Mouse (Mus musculus) cerebellum, adult 11 months (tissue): ENCODE measurements around the gene Steap3.

ENCODE experiments used
- DNase-seq: peaks from one replicate; pipeline ENCODE4 v3.0.0; 2022

The Steap3 gene

DNA sequence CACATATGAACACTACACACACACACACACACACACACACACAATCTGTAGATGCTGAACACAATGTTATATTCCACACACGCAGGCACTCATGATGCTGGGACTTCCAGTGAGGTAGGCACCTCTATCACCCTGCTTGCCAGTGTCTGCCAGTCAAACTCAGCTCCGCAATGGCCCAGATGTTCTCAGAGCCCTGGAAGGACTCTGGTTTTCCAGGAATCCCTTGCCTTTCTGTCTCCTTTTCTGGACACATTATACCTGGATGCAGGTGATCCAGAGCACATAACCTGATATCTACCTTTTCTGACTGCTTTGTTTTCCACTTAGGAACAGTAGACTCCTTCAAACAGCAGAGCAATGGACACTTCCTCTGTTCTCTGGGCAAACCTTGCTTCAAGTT, 75.8 kb downstream of the Steap3 start:
- DNase-seq = no peak

DNA sequence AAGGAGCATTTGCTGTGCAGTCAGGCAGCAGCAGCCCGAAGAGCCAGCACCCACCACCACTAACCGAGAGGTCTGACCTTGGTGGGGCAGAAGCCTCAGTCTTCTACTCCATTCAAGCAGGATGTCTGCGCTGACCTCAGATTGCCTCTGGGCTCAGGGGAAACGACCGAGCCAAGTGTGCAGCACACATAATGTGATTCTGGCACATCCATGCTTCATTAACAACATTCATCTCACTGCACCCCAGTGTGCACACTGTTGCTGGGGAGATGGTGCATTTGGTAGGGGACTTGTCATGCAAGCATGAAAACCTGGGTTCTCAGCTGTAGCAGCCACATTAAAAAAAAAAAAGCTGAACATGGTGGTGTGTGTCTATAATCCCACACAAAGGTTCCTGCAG, 76.6 kb downstream of the Steap3 start:
- DNase-seq = no peak

DNA sequence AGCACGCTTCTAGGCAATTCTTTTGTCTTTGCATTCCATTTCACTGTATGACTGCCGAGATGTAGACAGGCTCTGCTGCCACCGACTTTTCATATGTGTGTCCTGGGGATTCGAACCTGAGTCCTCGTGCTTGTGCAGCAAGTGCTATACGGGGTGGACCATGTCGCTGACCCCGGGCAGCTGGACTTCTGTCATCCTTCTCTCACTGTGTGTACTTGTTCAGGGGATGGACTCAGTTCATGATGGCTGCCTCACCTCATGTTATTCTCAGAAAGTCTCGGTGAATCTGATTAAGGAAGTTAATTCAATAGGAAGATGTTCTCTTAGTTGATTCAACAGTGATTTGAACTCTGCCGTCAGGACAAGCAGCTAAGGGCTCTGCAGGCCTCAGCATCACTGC, 78.9 kb downstream of the Steap3 start:
- no peak for DNase-seq

DNA sequence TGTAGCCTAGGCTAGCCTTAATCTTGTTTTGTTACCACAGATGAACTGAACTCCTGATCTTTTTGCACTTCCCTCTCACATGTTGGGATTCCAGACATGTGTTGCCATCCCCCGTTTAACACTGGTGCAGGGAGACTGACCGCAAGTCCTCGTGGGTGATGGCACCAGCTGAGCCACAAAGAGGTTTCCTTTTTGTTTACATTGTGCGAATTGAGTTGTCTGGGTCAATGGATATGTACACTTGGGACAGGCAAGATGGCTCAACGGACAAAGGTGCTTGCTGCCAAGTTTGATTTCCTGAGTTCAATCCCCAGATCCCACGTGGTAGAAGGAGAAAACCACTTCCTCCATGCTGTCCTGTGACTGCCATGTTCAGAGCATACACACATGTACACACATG, 80.2 kb downstream of the Steap3 start:
- no peak for DNase-seq

DNA sequence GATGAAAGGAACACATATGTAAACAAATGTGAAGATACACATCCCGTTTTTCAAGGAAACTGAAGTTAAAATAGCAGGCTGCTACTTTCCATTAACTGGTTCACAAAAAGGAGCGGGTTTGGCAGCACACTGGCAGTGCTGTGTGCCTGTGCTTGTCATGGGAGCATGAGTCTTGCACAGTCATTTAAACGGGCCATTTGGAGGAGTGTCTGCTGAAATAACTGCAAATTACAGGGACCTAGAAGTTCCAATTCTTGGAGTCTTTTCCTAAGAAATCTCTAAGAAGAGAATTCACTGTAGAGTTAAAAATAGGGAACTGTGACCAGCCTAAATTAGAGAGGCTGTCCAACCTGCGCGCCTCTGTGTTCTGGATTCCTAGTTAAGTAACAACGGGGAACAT, 81.6 kb downstream of the Steap3 start:
- DNase-seq = no peak

DNA sequence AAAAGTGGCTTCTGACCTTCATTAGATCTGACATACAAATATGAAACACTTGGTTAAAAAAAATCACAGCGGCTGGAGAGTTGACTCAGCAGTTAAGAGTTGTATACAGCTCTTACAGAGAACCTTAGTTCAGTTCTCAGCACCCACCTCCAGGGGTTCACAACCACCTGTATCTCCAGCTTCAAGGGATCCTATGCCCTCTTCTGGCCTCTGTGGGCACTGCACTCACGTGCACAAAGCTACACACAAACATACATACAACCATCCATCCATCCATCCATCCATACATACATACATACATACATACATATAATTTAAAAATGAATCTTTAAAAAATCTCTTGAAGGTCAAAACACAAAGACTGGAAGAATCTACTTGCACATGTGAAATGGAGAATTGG, 82.2 kb downstream of the Steap3 start:
- no peak for DNase-seq

DNA sequence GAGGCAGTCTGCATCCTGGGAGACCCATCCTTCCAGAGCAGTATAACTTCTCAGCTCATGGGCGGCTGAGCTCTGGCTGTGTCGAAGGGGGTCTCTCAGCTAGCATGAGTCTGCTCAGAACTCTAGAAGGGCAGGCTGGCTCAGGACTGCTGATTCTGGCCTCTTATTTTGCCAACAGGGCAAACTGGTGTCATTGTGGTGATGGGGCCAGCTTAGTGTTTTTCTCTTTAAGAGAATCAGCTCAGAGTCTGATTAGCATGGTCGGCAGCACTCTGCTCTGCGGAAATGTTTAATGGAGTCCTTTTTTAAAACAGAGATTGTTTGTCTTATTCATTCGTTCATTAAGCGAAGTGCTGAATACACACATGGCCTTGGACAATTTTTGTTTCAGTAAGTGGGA, 83.3 kb downstream of the Steap3 start:
- DNase-seq = no peak

DNA sequence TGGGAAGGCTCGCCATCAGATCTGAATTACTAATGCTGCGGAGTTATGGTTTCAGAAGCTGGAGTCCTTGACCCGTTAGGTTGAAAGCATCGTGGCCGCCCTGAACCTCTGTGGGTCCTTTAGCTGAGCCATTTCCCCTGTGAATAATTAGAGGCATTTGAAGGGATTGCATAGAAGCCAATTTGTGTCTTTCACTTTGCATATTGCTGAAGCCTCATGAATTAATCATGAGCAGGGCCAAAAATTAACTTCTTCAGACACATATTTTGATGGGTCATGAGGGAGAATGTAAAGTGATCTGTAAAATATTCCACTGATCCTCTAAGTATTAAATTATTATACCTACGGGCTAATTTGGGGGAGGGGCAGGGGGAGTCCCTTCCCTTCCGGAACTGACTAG, 85.4 kb downstream of the Steap3 start:
- no peak for DNase-seq

DNA sequence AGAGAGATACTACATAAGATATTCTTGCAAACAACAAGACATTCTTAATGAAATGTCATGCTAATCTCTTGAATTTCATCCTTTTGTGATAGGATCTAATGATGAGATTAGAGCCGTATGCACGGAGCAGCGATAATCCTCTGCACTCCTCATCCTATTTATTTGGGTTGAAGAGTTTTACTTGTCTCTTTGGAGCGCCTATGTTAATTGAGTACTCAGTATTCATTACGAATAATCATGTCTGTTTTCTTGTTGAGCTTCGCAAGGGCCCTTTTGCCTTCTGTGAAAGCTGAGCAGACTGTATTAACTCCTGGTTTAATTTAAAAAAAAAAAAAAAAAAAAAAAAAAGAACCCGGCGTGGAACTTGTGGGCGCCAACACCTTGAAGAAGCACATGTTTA, 85.8 kb downstream of the Steap3 start:
- no peak for DNase-seq

DNA sequence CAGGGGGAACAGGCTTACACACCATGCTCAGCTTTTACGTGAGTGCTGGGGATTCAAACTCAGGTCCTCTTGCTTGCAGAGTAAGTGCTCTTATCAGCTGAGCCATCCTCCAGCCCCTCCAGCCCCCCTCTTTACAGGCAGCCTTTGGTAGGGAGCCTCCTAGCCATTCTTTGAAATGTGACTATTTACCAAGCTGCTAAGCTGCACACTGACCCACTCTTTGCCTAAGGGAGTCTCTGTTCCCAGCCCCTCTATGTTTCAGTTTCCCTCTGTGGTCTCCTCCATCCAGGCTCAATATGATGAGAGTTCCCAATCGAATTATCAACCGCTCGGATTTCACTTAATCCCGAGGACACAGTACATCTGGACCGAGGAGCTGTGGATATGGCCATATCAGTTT, 86.3 kb downstream of the Steap3 start:
- DNase-seq = no peak

DNA sequence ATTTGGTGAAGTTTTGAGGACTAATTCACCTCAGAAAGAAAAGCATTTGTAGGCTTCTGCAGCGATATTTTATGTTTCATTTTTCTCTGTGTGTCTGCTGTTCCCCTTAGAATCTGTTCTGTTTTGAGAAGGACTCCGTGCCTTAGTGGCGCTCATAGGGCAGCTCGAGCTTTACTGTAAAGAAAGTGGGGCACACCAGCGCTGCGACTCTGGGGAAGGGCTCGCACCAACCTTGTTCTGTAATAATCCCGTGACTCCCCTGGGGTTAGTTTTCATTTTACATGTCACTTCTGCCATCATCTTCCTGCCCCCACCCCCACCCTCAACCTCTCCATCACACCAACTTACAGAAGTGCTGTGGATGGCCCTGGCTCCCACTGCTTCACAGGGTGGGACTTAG, 95.4 kb downstream of the Steap3 start:
- DNase-seq = no peak

DNA sequence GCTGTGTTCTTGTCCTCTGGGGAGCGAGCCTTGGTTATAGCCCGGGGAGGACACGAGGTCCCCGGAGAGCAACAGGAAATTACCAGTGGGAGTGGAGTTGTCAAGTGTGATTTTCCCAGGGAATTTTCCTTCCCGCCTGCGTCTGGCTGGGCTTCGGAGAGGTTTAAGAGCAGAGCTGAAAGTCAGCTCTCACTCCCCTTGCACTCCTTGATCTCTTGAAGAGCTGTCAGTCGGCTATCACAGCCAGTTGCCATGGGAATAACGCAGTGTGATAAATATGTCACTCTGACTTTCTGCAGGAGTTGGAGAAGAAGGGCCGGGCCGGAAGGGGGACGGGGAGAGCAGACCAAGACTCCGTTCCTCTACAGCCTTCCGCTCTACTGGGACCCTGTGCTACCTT, 96.2 kb downstream of the Steap3 start:
- no peak for DNase-seq

DNA sequence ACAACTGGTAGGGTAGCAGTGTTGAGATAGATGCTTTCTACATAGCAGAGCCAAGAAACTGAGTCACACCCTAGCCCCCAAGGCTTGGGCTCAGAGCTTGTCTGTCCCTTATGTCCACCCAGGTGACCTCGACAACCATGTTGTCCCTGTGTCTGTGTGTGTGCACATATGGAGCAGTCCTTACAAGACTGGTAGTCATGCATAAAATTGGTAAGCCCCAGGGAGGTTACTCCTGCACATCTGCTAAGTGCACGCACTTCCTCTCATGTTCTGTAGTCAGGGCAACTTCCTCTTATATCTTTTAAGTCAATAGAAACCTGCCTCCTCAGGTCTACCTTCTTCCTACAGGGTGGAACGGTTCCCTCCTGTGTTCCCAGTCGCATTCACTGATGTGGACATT, 97.5 kb downstream of the Steap3 start:
- no peak for DNase-seq

DNA sequence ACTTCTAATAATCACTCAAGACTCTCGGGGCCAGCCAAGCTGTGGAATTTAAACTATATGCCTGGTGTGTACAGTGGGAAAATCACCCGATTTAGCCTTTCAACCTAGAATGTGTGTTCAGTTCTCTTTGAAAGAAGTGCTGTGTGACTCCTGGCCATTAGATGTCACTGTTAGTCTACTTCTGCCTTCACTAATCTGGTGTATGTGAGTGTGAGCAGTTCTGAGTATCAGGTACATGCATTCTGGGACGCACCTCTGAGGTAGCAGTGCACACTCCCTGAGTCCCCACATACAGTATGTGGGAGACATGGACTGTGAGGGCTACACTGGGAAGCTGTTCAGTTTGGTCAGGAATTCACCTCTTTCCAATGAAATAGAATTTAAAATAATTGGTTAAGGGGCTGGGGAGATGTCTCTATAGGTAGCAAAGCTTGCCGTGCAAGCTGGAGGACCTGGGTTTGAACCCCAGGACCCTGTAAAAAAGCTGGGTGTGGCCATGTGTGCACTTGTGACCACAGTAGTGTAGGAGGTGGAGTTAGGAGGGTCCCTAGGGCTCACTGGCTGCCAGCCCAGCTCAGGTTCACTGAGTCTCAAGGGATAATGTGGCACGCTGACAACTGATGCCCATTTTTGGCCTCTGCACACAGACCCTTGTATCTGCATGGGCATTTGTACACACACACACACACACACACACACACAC, 100.5 kb downstream of the Steap3 start:
- no peak for DNase-seq

DNA sequence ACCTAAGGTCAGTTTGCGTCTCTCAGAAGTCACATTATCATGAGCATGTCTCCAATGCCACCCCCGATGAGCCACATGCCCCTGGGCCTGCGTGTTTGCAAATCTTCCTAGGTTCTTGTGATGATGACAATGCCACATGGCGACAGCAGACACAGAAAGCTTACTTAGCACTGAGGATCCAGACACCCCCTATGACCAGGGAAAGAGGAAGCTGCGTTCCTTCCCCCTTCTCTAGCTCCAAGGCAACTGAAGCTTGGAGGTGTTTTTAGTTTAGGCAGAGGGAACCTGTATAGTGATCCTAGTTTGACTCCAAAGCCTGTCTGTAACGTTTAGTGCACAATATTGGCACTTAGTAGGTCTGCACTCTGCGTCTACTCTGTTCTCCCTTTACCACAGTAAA, 102.2 kb downstream of the Steap3 start:
- DNase-seq = no peak

DNA sequence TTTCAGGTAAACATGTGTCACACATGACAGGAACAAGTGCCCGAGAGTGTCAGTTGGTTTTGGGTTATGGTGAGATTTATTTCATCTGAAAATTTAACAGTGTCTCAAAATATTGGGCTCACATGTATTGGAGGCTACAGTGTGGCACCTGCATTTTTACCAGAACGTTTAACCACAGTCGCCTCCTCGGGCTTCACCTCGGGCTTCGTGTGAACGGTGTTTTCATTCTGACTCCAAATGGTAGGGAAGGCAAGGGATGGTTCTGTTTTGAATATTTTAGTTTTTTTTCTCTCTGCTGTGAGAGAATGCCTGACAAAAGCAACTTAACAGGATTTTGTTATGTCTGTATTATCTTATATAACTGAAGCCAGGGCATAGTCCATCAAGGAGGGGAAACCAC, 103.8 kb downstream of the Steap3 start:
- DNase-seq = no peak

DNA sequence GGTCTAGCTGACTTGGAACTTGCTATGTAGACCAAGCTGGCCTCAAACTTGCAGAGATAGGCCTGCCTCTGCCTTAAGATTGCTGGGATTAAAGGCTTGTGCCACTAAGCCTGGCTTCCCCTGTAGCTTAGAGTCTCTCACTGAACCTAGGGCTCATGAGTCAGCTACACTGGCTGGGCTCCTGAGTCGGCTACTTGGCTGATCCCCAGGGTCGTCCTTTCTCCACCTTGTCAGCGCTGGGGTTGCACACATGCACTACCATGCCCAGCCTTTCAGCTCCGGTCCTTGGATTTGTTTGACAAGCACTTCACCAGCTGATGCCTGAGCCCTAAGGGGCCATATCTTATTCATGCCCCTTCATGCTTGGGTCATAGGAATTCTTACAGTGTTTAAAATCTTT, 104.5 kb downstream of the Steap3 start:
- no peak for DNase-seq

DNA sequence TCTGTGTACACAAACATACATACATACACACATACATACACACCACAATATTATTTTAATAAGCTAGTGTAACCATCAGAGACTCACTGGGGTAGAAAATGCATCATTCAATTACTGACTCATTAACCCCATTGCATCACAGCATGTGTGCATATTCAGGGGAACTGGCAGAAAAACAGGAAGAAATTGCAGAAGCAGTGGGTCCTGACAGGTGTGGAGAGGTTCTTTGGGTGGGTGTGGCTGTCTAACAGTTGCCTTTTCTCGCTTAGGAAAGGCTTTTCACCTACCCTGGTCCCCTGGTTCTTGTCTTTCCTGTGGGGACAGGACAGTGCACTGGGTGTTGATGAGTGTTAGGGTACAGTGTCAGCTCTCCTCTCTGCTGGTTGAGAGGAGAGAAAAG, 109.9 kb downstream of the Steap3 start:
- DNase-seq = no peak

DNA sequence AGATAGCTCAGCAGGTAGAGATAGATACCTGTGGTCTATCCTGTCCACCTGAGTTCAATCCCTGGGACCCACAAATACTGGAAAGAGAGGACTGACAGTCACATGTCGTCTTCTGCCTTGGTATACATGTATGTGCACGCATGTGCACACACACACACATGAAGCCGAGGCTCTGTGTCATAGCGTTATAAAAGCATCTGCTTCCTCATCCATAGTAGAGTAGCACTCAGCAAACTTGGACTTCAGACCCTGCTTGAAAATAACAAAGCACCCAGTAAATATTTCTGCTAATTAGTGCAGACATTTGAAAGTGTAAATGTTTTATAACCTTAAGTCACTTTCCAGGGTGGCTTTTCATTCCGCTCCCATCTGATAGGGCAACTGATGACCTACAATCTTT, 111.0 kb downstream of the Steap3 start:
- DNase-seq = no peak

DNA sequence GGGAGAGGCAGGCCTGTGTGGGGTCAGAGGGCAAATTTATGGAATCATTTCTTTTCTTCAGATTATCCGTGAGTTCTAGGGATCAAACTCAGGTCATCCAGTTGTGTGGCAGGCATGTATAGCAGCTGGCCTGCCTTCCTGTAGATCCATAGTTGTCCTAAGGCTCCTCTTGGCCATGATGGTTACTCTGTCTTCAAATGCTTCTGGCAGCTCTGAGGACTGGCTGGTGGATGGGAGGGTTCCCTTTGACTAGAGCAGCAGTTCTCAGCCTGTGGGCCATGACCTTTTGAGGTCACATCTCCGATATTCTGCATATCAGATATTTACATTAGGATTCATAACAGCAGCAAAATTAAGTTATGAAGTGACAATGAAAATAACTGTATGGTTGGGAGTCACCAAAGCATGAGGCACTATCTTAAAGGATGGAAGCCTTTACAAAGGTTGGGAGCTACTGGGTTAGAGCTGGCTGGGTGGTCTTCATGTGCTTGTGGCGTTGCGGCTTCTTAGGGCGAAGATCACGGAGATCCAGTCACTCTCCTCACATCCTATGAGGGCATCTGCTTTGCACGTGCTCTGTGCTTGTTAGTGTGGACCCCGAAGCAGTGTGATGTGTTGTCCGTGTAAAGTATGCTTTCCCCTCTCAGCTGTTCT, 113.9 kb downstream of the Steap3 start:
- DNase-seq = no peak

DNA sequence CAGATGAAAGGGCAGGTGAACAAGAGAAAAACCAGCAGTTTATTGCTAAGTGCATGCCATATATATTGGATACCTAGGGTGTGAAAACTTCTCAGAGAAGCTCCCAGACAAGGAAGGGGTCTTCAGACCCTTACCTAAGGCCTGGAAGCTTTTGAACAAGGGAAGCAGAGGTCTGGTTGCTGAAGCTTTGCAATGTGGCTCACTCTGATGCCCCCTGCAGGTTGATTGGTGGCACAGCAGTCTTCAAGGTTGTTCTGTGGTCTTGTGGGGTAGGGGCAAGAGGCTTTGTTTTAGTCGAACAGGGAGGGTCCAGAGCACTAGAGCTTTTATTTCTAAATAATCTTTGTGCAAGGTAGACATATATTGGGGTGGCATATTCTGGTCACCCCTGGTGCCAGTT, 117.2 kb downstream of the Steap3 start:
- DNase-seq = peak; percentile 18

DNA sequence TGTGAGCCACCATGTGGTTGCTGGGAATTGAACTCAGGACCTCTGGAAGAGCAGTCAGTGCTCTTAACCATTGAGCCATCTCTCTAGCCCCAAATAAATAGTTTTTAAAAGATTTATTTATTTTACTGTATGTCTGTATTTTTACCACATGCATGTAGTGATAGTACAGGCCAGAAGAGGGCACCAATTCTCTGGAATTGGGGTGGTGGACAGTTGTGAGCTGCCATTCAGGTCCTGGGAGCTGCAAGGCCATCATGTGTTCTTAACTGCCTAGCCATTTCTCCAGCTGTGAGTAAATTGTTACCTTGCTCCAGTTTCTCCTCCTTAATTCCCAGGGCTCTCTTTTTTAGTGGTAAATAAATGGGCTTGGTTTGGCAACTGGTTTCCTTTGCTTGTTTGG, 118.3 kb downstream of the Steap3 start:
- no peak for DNase-seq

DNA sequence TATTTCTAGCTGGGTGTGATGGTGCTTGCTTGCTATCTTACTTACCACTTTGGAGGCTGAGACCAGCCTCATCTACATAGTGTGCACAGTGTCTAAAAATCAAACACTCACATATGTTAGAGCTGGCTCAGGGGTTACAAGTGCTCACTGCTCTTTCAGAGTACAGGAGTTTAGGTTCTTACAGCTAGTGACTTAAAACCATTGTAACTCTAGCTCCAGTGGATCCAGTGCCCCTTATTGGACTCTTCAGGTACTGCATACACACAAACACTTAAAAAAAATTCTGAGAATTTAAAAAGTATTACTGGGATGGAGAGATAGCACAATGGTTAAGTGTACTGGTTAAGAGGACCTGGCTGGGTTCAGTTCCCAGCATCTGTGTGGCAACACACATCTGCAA, 125.5 kb downstream of the Steap3 start:
- no peak for DNase-seq

DNA sequence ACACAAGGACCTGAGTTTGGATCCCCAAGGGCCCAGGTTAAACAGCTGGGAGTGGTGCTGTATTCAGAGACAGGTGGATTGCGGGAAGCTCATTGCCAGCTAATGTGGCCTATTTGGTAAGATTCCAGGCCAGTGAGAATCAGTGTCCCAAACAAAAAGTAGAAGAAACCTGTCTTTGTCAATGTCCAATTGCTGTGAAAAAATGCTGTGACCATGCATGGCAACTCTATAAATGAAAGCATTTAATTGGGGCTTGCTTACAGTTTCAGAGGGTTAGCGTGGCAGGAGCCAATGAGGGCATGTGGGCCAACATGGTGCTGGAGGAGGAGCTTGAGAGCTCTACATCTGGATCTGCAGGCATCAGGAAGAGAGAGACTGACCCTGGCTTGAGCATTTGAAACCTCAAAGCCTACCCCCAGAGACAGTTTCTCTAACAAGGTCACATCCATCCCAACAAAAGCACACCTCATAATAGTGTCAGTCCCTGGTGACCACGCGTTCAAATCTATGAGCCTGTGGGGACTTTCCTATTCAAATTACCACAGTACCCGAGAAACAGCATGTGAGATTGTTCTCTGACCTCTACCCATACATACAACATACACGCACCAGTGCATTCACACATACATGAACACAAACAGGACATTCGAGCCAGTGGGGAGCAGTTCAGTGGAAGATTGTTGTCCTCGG, 126.8 kb downstream of the Steap3 start:
- DNase-seq = no peak

DNA sequence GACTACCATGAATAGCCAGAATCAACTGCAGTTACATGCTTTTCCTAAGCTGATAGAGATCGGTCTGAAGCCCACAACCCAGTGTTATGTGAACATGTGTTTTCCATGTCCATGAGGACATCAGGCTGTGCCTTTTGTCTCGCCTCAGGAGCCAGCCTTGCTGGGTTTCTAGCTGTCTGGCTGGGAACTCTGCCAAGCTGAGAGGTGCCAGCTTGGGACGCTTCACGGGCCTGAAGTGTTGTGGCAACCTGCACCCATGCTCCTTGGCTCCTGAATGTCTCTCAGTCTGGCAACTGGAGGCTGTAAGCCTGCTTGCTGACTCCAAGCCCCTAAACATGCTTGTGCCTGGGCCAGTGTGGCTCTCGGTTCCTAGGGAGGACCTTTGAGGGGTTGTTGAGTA, 130.0 kb downstream of the Steap3 start:
- peak; percentile 76 for DNase-seq
